8 mouse cellular contexts compared by ENCODE assay signal in the genomic region with DNA sequence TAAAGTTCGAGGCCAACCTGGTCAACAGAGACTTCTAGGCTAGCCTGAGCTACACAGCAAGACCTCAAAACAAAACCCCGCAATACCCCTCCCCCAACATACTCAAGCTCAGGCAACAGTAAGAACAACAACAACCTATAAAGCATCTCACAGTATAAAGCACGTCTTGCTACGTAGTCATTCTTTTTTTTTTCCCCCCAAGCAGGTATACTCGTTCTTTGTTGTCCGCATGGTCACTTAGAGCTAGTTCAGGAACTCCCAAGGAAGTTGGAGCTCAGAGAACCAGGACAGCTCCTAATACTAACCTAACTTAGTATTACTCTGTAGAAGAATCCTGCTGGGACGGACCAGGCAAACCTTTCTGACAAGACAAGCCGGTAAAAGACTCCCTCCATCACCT. TPM values are rescaled to one million over a fixed set of nuclear protein-coding genes. Genes with fewer than 3 reads are reported as not detected.
DNase-seq lines count a peak whose midpoint lies in the region; ATAC-seq and TF ChIP-seq lines count a peak whose summit lies in the region.

No protein-coding gene starts in this region.

- H3K4me1 ChIP-seq in bone marrow, adult 2 months (ENCODE audit: control insufficient read depth, insufficient read depth, low read length) = peaks cover 4% of the 10 kb centered on the region; the same call in 1 of the 2 replicates
- H3K4me1 ChIP-seq in heart, embryonic 16.5 days (ENCODE audit: control insufficient read depth, insufficient read depth, low read length) = peaks cover 11% of the 10 kb centered on the region
- H3K4me1 ChIP-seq in midbrain, embryonic 12.5 days = peaks cover 9% of the 10 kb centered on the region

- intact Hi-C loops in left cerebral cortex, adult 2 months (cut with DNase I) = no loop called here

- no peak for ATAC-seq in heart, embryonic 16.5 days (replicated peaks; ENCODE audit: extremely low read depth, insufficient read depth, low FRiP score)
- no peak for ATAC-seq in midbrain, embryonic 12.5 days (ENCODE audit: low FRiP score, low read depth)

- 13% methylated on average over 8 of the region's 8 CpGs for WGBS in bone marrow, adult 2 months
- 13% methylated on average over 8 of the region's 8 CpGs for WGBS in heart, embryonic 16.5 days
- 17% methylated on average over 8 of the region's 8 CpGs for WGBS in midbrain, embryonic 12.5 days

- peak overlapping the region; percentile 95 for H3K4me3 ChIP-seq in left cerebral cortex, adult 2 months
- peak overlapping the region; percentile 82 for H3K4me3 ChIP-seq in bone marrow, adult 2 months (replicated peaks; ENCODE audit: control insufficient read depth, low read depth, low read length)
- H3K4me3 ChIP-seq in heart, embryonic 16.5 days (ENCODE audit: low read length) = peak overlapping the region; percentile 94
- peak overlapping the region; percentile 89 for H3K4me3 ChIP-seq in midbrain, embryonic 12.5 days

- no peak for TF ChIP-seq POLR2A in bone marrow, adult 2 months (IDR thresholded peaks at IDR 0.05; ENCODE audit: borderline replicate concordance, control insufficient read depth, low read depth, low read length)

- TF ChIP-seq CTCF in left cerebral cortex, adult 2 months (IDR thresholded peaks at IDR 0.05) = no peak
- TF ChIP-seq CTCF in bone marrow, adult 2 months (IDR thresholded peaks at IDR 0.05; ENCODE audit: control insufficient read depth, insufficient read depth, low read length) = no peak

- peak overlapping the region; percentile 93 for H3K4me2 ChIP-seq in heart, embryonic 16.5 days (ENCODE audit: low read depth, low read length)
- peak overlapping the region; percentile 92 for H3K4me2 ChIP-seq in midbrain, embryonic 12.5 days (replicated peaks)

- no peaks in the 10 kb centered on the region for H3K27me3 ChIP-seq in heart, embryonic 16.5 days (ENCODE audit: control insufficient read depth, insufficient read depth, low read length)
- H3K27me3 ChIP-seq in midbrain, embryonic 12.5 days = no peaks in the 10 kb centered on the region

- DNase-seq in left cerebral cortex, adult 2 months (ENCODE audit: extremely low spot score in 1 of 2, low spot score in 2 of 2) = no peak
- no peak for DNase-seq in left cerebral cortex, adult 11 months (ENCODE audit: low spot score)
- DNase-seq in ovary, postnatal 36 days (ENCODE audit: low spot score) = no peak
- no peak for DNase-seq in cerebellum, adult 11 months
- no peak for DNase-seq in right cerebral cortex, adult 2 months (ENCODE audit: low spot score in 2 of 2)

- no peak overlapping the region for H3K27ac ChIP-seq in left cerebral cortex, adult 2 months
- H3K27ac ChIP-seq in bone marrow, adult 2 months (ENCODE audit: control insufficient read depth, insufficient read depth, low read depth, low read length, poor library complexity) = 0 out of 2 replicates have a peak overlapping the region, but pooled peaks have one; percentile 18
- H3K27ac ChIP-seq in heart, embryonic 16.5 days (ENCODE audit: low read length) = peak overlapping the region; percentile 98; the same call in 1 of the 2 replicates
- H3K27ac ChIP-seq in midbrain, embryonic 12.5 days (replicated peaks) = no peak overlapping the region

- H3K9ac ChIP-seq in heart, embryonic 16.5 days (ENCODE audit: low read length) = peak overlapping the region; percentile 99
- H3K9ac ChIP-seq in midbrain, embryonic 12.5 days (replicated peaks) = peak overlapping the region; percentile 84

- H3K36me3 ChIP-seq in heart, embryonic 16.5 days (ENCODE audit: control insufficient read depth, insufficient read depth) = no peaks in the 10 kb centered on the region
- H3K36me3 ChIP-seq in midbrain, embryonic 12.5 days = no peaks in the 10 kb centered on the region

- no peaks in the 10 kb centered on the region for H3K9me3 ChIP-seq in heart, embryonic 16.5 days (replicated peaks; ENCODE audit: control insufficient read depth, low read length)
- no peaks in the 10 kb centered on the region for H3K9me3 ChIP-seq in midbrain, embryonic 12.5 days

RNA-seq across cellular contexts. Expression of gene Smchd1, which starts 1.0 kb away (rescaled TPM):
- total RNA-seq in left cerebral cortex, adult 2 months (2021) = 10 to 100 TPM; 32.5 to 34.5 TPM
- 27.5 and 35.0 TPM in 2 replicates for polyA plus RNA-seq in bone marrow, adult 2 months (2011; ENCODE audit: insufficient read depth, insufficient read length, low replicate concordance, missing spikeins)
- 34.4 and 35.4 TPM in 2 replicates for polyA plus RNA-seq in heart, embryonic 16.5 days (2015; fragmentation: Nextera tagmentation; extraction: Ambion mirVana)
- 65.4 and 76.8 TPM in 2 replicates for polyA plus RNA-seq in midbrain, embryonic 12.5 days (2016; fragmentation: Nextera tagmentation; extraction: Ambion mirVana)

RNA-seq across cellular contexts. Expression of gene Gm4707, which starts 14.4 kb away (rescaled TPM):
- total RNA-seq in left cerebral cortex, adult 2 months (2021) = 1 to 10 TPM; 1.5 to 4.4 TPM
- 27.1 and 29.6 TPM in 2 replicates for polyA plus RNA-seq in bone marrow, adult 2 months (2011; ENCODE audit: insufficient read depth, insufficient read length, low replicate concordance, missing spikeins)
- polyA plus RNA-seq in heart, embryonic 16.5 days (2015; fragmentation: Nextera tagmentation; extraction: Ambion mirVana) = 2.6 and 4.9 TPM in 2 replicates
- polyA plus RNA-seq in midbrain, embryonic 12.5 days (2016; fragmentation: Nextera tagmentation; extraction: Ambion mirVana) = 4.9 and 5.3 TPM in 2 replicates

RNA-seq across cellular contexts. Expression of gene Ndc80, which starts 52.5 kb away (rescaled TPM):
- under 1 TPM; 0.45 to 0.47 TPM for total RNA-seq in left cerebral cortex, adult 2 months (2021)
- 32.9 and 34.0 TPM in 2 replicates for polyA plus RNA-seq in bone marrow, adult 2 months (2011; ENCODE audit: insufficient read depth, insufficient read length, low replicate concordance, missing spikeins)
- 35.2 and 41.0 TPM in 2 replicates for polyA plus RNA-seq in heart, embryonic 16.5 days (2015; fragmentation: Nextera tagmentation; extraction: Ambion mirVana)
- 44.7 and 46.0 TPM in 2 replicates for polyA plus RNA-seq in midbrain, embryonic 12.5 days (2016; fragmentation: Nextera tagmentation; extraction: Ambion mirVana)

Comparison
In these comparisons a context has a peak if more than half of its experiments do, and no peak if none do; other contexts are left out.
1. H3K27ac ChIP-seq: peak in bone marrow, adult 2 months (single experiment) and heart, embryonic 16.5 days (single experiment); none in left cerebral cortex, adult 2 months (single experiment) and midbrain, embryonic 12.5 days (single experiment).
2. Peak in every context shown above with its lines, with median percentiles within 50 percentile points of each other: H3K4me3 ChIP-seq.